Mouse (Mus musculus) midbrain, postnatal 0 days (tissue): Measurements from ENCODE around the gene Tsx. TPM values are rescaled to one million over a fixed set of nuclear protein-coding genes. Genes with fewer than 3 reads are reported as not detected.

Experiments used
- ATAC-seq: fragments of 200-750 bp; cut with Nextera tagmentation; 2 replicates; pipeline ENCODE4 v1.8.0; 2017; ENCODE audit warnings: moderate number of reproducible peaks, mild to moderate bottlenecking, moderate TSS enrichment, moderate library complexity; ENCODE audit not compliant: low FRiP score
- DNase-seq: peaks from one replicate; pipeline ENCODE4 v3.0.0-alpha.2; 2015; ENCODE audit warnings: low spot score
- H3K27ac ChIP-seq: fragments of 300-500 bp; sonication (generic); 2 replicates; pipeline ENCODE4 v1.5.1; 2014; ENCODE audit warnings: low read depth, mild to moderate bottlenecking, low read length, mixed read lengths
- H3K27me3 ChIP-seq: fragments of 300-500 bp; sonication (generic); 2 replicates; pipeline ENCODE4 v1.6.1; 2014; ENCODE audit warnings: low read length, control low read depth, mixed read lengths; ENCODE audit not compliant: insufficient read depth
- H3K36me3 ChIP-seq: fragments of 300-500 bp; sonication (generic); 2 replicates; pipeline ENCODE4 v1.6.1; 2014; ENCODE audit warnings: low read length, control low read depth, mixed read lengths; ENCODE audit not compliant: insufficient read depth
- H3K4me1 ChIP-seq: fragments of 300-500 bp; sonication (generic); 2 replicates; pipeline ENCODE4 v1.6.1; 2014; ENCODE audit warnings: mild to moderate bottlenecking, control low read depth, antibody characterized with exemption, low read length, mixed read lengths; ENCODE audit not compliant: insufficient read depth
- H3K4me2 ChIP-seq: fragments of 300-500 bp; sonication (generic); 2 replicates; pipeline ENCODE4 v1.6.1; 2014; ENCODE audit warnings: low read depth, mild to moderate bottlenecking, low read length, mixed read lengths; ENCODE audit not compliant: poor library complexity, severe bottlenecking
- H3K4me3 ChIP-seq: fragments of 300-500 bp; sonication (generic); 2 replicates; pipeline ENCODE4 v1.5.1; 2014; ENCODE audit warnings: low read depth, mild to moderate bottlenecking, low read length, moderate library complexity
- H3K9ac ChIP-seq: fragments of 300-500 bp; sonication (generic); replicated peaks from 2 replicates; pipeline ENCODE4 v1.6.1; 2014; ENCODE audit warnings: mild to moderate bottlenecking, low read length, moderate library complexity, mixed read lengths; ENCODE audit not compliant: poor library complexity, severe bottlenecking
- H3K9me3 ChIP-seq: fragments of 300-500 bp; sonication (generic); 2 replicates; pipeline ENCODE4 v1.6.1; 2016; ENCODE audit warnings: low read length, control low read depth
- CTCF ChIP-seq: IDR thresholded peaks from 2 replicates; pipeline ENCODE4 v1.5.1; 2016; ENCODE audit warnings: antibody characterized with exemption, mild to moderate bottlenecking
- WGBS: fragments of 180-500 bp; shearing (Covaris S2); extraction: QIAGEN DNeasy Blood & Tissue Kit; methylation state at CpG from one replicate; pipeline ENCODE4 v1.1.7; 2014; 5-methylcytosine and 5-hydroxymethylcytosine counted together
- polyA plus RNA-seq: library from polyadenylated mRNA; unstranded; fragments of >200 nt; fragmentation: Nextera tagmentation; extraction: Ambion mirVana; gene quantifications from 2 replicates; pipeline ENCODE4 v1.2.1, GENCODE M21; 2015
- total RNA-seq: library from RNA; depleted of rRNA; stranded (reverse); fragments of >200 nt; gene quantifications from 2 replicates; pipeline ENCODE4 v1.2.3, GENCODE M21; 2014

The Tsx gene
- total and polyA plus RNA-seq, 2 experiments from 2014 or later = 0.20 TPM; not detected in 1

GRCm38 (mm10) chrX:103384528-103384927 lies 29.7 kb upstream of the Tsx start:
- no peak for ATAC-seq
- DNase-seq = no peak
- H3K27me3 ChIP-seq = peaks cover 8% of the 10 kb centered on the region; the same call in 1 of the 2 replicates
- peak; percentile 54 for TF ChIP-seq CTCF
- no peak overlapping the region for H3K4me2 ChIP-seq
- H3K27ac ChIP-seq = no peak overlapping the region
- no peaks in the 10 kb centered on the region for H3K9me3 ChIP-seq
- 80% methylated on average over 3 of the region's 3 CpGs for WGBS
- H3K36me3 ChIP-seq = no peaks in the 10 kb centered on the region
- no peak overlapping the region for H3K9ac ChIP-seq
- no peak overlapping the region for H3K4me3 ChIP-seq
- H3K4me1 ChIP-seq = no peaks in the 10 kb centered on the region

- TF ChIP-seq CTCF = no peak
- Histone ChIP-seq H3K9ac (no peak overlapping the region), H3K4me2 (no peak overlapping the region), H3K27ac (no peak overlapping the region), H3K4me3 (no peak overlapping the region), H3K4me1 (no peaks in the 10 kb centered on the region), H3K27me3 (peaks cover 8% of the 10 kb centered on the region; the same call in 1 of the 2 replicates), H3K36me3 (no peaks in the 10 kb centered on the region), H3K9me3 (no peaks in the 10 kb centered on the region)
- DNase-seq (no peak), ATAC-seq (no peak)
- whole genome bisulfite sequencing = 86% methylated on average over 3 of the region's 3 CpGs
Measured at GRCm38 (mm10) chrX:103388131-103388530, 26.1 kb upstream of the Tsx start.

GRCm38 (mm10) chrX:103393841-103394240 lies 20.4 kb upstream of the Tsx start:
- no peak overlapping the region for H3K4me2 ChIP-seq
- no peaks in the 10 kb centered on the region for H3K36me3 ChIP-seq
- H3K9me3 ChIP-seq = no peaks in the 10 kb centered on the region
- no peak for ATAC-seq
- H3K4me3 ChIP-seq = no peak overlapping the region
- no peak for DNase-seq
- no peak overlapping the region for H3K27ac ChIP-seq
- 81% methylated on average over 1 of the region's 1 CpGs for WGBS
- H3K4me1 ChIP-seq = no peaks in the 10 kb centered on the region
- TF ChIP-seq CTCF = no peak
- peaks cover 2% of the 10 kb centered on the region; the same call in 1 of the 2 replicates for H3K27me3 ChIP-seq
- H3K9ac ChIP-seq = no peak overlapping the region

GRCm38 (mm10) chrX:103405021-103405420 lies 9.2 kb upstream of the Tsx start:
- H3K9me3 ChIP-seq = no peaks in the 10 kb centered on the region
- no peak overlapping the region for H3K9ac ChIP-seq
- H3K4me3 ChIP-seq = no peak overlapping the region
- H3K27me3 ChIP-seq = peaks cover 17% of the 10 kb centered on the region; the same call in 1 of the 2 replicates
- ATAC-seq = no peak
- H3K4me2 ChIP-seq = no peak overlapping the region
- no peaks in the 10 kb centered on the region for H3K36me3 ChIP-seq
- H3K27ac ChIP-seq = no peak overlapping the region
- TF ChIP-seq CTCF = no peak
- 35% methylated on average over 13 of the region's 13 CpGs for WGBS
- H3K4me1 ChIP-seq = no peaks in the 10 kb centered on the region
- no peak for DNase-seq

GRCm38 (mm10) chrX:103421710-103422109 lies 7.4 kb downstream of the Tsx start, which contains the start of gene Gm26992:
Gene Gm26992 (plus strand): TSS chrX:103422010.
- DNase-seq = no peak
- no peak for ATAC-seq
- Histone ChIP-seq H3K9me3 (no peaks in the 10 kb centered on the region), H3K27me3 (peaks cover 14% of the 10 kb centered on the region; the same call in 1 of the 2 replicates), H3K27ac (no peak within 1 kb of the TSS), H3K4me3 (no peak within 1 kb of the TSS), H3K4me1 (no peaks in the 10 kb centered on the region), H3K9ac (no peak within 1 kb of the TSS), H3K36me3 (no peaks in the 10 kb centered on the region), H3K4me2 (no peak within 1 kb of the TSS)
- 78% methylated on average over 2 of the region's 2 CpGs for WGBS
- TF ChIP-seq CTCF = no peak

GRCm38 (mm10) chrX:103427677-103428076 lies 13.4 kb downstream of the Tsx start:
- 71% methylated on average over 7 of the region's 7 CpGs for WGBS
- no peak for TF ChIP-seq CTCF

More at GRCm38 (mm10) chrX:103427677-103428076, 13.4 kb downstream of the Tsx start:
- Histone ChIP-seq H3K4me1 (no peaks in the 10 kb centered on the region), H3K27ac (no peak overlapping the region), H3K27me3 (peaks cover 5% of the 10 kb centered on the region), H3K4me3 (no peak overlapping the region), H3K36me3 (no peaks in the 10 kb centered on the region), H3K9ac (no peak overlapping the region), H3K4me2 (no peak overlapping the region), H3K9me3 (no peaks in the 10 kb centered on the region)
- no peak for ATAC-seq
- DNase-seq = no peak
